Mouse (Mus musculus) skeletal muscle tissue, postnatal 0 days (tissue): Measurements from ENCODE around the gene Rpp25. TPM values are rescaled to one million over a fixed set of nuclear protein-coding genes. Genes with fewer than 3 reads are reported as not detected.

ENCODE experiments used
- polyA plus RNA-seq: library from polyadenylated mRNA; unstranded; fragments of >200 nt; fragmentation: Nextera tagmentation; extraction: Ambion mirVana; gene quantifications from 2 replicates; pipeline ENCODE4 v1.2.1, GENCODE M21; 2015

The Rpp25 gene
- polyA plus RNA-seq, result 0.18 and 0.19 TPM in 2 replicates

GRCm38 (mm10) chr9:57503622-57504380 lies at the start of gene Rpp25:
Rpp25 (plus strand) TSS chr9:57504026.

GRCm38 (mm10) chr9:57467896-57468549 lies 35.8 kb upstream of the Rpp25 start, which contains the start of gene Scamp5:
Scamp5 (minus strand) TSS chr9:57468060.

GRCm38 (mm10) chr9:57521056-57521911 lies 17.5 kb downstream of the Rpp25 start, which contains the start of gene Cox5a:
Cox5a (plus strand) TSS chr9:57521274.

GRCm38 (mm10) chr9:57537044-57537727 lies 33.4 kb downstream of the Rpp25 start, which contains the start of gene Fam219b:
Fam219b (plus strand) TSS chr9:57537528.

GRCm38 (mm10) chr9:57552139-57552887 lies 48.5 kb downstream of the Rpp25 start, which contains the start of gene Mpi:
Mpi (minus strand) TSS chr9:57552763.

Other genes starting within 250 kb of the Rpp25 start
- 4.8 and 8.2 TPM in 2 replicates for gene 1700017B05Rik, start 241.4 kb upstream of the Rpp25 start, polyA plus RNA-seq
- 14.5 and 14.9 TPM in 2 replicates for gene Ppcdc, start 63.9 kb upstream of the Rpp25 start, polyA plus RNA-seq
- gene Scamp5, start 36.0 kb upstream of the Rpp25 start, polyA plus RNA-seq, result 7.9 and 8.3 TPM in 2 replicates
- 1,582 and 1,881 TPM in 2 replicates for gene Cox5a, start 17.2 kb downstream of the Rpp25 start, polyA plus RNA-seq
- gene Fam219b, start 33.5 kb downstream of the Rpp25 start, polyA plus RNA-seq, result 10.2 and 12.0 TPM in 2 replicates
- 118 and 126 TPM in 2 replicates for gene Mpi, start 48.7 kb downstream of the Rpp25 start, polyA plus RNA-seq
- gene Scamp2, start 56.9 kb downstream of the Rpp25 start, polyA plus RNA-seq, result 77.4 and 83.4 TPM in 2 replicates
- gene Ulk3, start 85.4 kb downstream of the Rpp25 start, polyA plus RNA-seq, result 7.6 and 10.5 TPM in 2 replicates
- 0.09 and 0.10 TPM in 2 replicates for gene Cplx3, start 102.3 kb downstream of the Rpp25 start, polyA plus RNA-seq
- not detected in 2 replicates for gene Lman1l, start 116.7 kb downstream of the Rpp25 start, polyA plus RNA-seq
- gene Csk, start 149.6 kb downstream of the Rpp25 start, polyA plus RNA-seq, result 10.5 and 13.5 TPM in 2 replicates
- gene Cyp1a2, start 179.7 kb downstream of the Rpp25 start, polyA plus RNA-seq, result not detected in 2 replicates
- gene Cyp1a1, start 183.9 kb downstream of the Rpp25 start, polyA plus RNA-seq, result not detected in 2 replicates
- gene Edc3, start 204.5 kb downstream of the Rpp25 start, polyA plus RNA-seq, result 11.0 and 11.1 TPM in 2 replicates